Mouse (Mus musculus): ENCODE data around the gene Olfr678. TPM values are rescaled to one million over a fixed set of nuclear protein-coding genes. Genes with fewer than 3 reads are reported as not detected.

The Olfr678 gene
- polyA plus RNA-seq, 1 experiment from 2014 or later, result not detected

Other genes starting within 250 kb of the Olfr678 start
- gene Usp17lb, start 221.9 kb upstream of the Olfr678 start, polyA plus RNA-seq (2015; fragmentation: Nextera tagmentation; extraction: Ambion mirVana), result not detected in 2 replicates
- not detected in 2 replicates for gene Usp17la, start 207.5 kb upstream of the Olfr678 start, polyA plus RNA-seq (2015; fragmentation: Nextera tagmentation; extraction: Ambion mirVana)
- not detected in 2 replicates for gene Olfr665, start 186.4 kb upstream of the Olfr678 start, polyA plus RNA-seq (2015; fragmentation: Nextera tagmentation; extraction: Ambion mirVana)
- not detected in 2 replicates for gene Olfr666, start 168.5 kb upstream of the Olfr678 start, polyA plus RNA-seq (2015; fragmentation: Nextera tagmentation; extraction: Ambion mirVana)
- gene Olfr667, start 143.0 kb upstream of the Olfr678 start, polyA plus RNA-seq (2015; fragmentation: Nextera tagmentation; extraction: Ambion mirVana), result not detected in 2 replicates
- gene Olfr668, start 136.4 kb upstream of the Olfr678 start, polyA plus RNA-seq (2015; fragmentation: Nextera tagmentation; extraction: Ambion mirVana), result not detected in 2 replicates
- not detected in 2 replicates for gene Olfr669, start 130.2 kb upstream of the Olfr678 start, polyA plus RNA-seq (2015; fragmentation: Nextera tagmentation; extraction: Ambion mirVana)
- gene Olfr670, start 101.9 kb upstream of the Olfr678 start, polyA plus RNA-seq (2015; fragmentation: Nextera tagmentation; extraction: Ambion mirVana), result not detected in 2 replicates
- not detected in 2 replicates for gene Olfr671, start 85.3 kb upstream of the Olfr678 start, polyA plus RNA-seq (2015; fragmentation: Nextera tagmentation; extraction: Ambion mirVana)
- not detected in 2 replicates for gene Olfr672, start 62.4 kb upstream of the Olfr678 start, polyA plus RNA-seq (2015; fragmentation: Nextera tagmentation; extraction: Ambion mirVana)
- gene Olfr675, start 36.0 kb upstream of the Olfr678 start, polyA plus RNA-seq (2015; fragmentation: Nextera tagmentation; extraction: Ambion mirVana), result not detected in 2 replicates
- gene Olfr676, start 31.8 kb upstream of the Olfr678 start, polyA plus RNA-seq (2015; fragmentation: Nextera tagmentation; extraction: Ambion mirVana), result not detected in 2 replicates
- not detected in 2 replicates for gene Olfr677, start 13.1 kb upstream of the Olfr678 start, polyA plus RNA-seq (2015; fragmentation: Nextera tagmentation; extraction: Ambion mirVana)
- not detected in 2 replicates for gene Olfr679, start 16.7 kb downstream of the Olfr678 start, polyA plus RNA-seq (2015; fragmentation: Nextera tagmentation; extraction: Ambion mirVana)
- gene Olfr680-ps1, start 28.3 kb downstream of the Olfr678 start, polyA plus RNA-seq (2015; fragmentation: Nextera tagmentation; extraction: Ambion mirVana), result not detected in 2 replicates
- gene Olfr681, start 52.4 kb downstream of the Olfr678 start, polyA plus RNA-seq (2015; fragmentation: Nextera tagmentation; extraction: Ambion mirVana), result not detected in 2 replicates
- not detected in 2 replicates for gene Olfr683, start 82.5 kb downstream of the Olfr678 start, polyA plus RNA-seq (2015; fragmentation: Nextera tagmentation; extraction: Ambion mirVana)
- not detected in 2 replicates for gene Olfr684, start 99.2 kb downstream of the Olfr678 start, polyA plus RNA-seq (2015; fragmentation: Nextera tagmentation; extraction: Ambion mirVana)
- gene Olfr685, start 121.5 kb downstream of the Olfr678 start, polyA plus RNA-seq (2015; fragmentation: Nextera tagmentation; extraction: Ambion mirVana), result not detected in 2 replicates
- not detected in 2 replicates for gene Olfr686, start 143.0 kb downstream of the Olfr678 start, polyA plus RNA-seq (2015; fragmentation: Nextera tagmentation; extraction: Ambion mirVana)
- gene Olfr688, start 223.6 kb downstream of the Olfr678 start, polyA plus RNA-seq (2015; fragmentation: Nextera tagmentation; extraction: Ambion mirVana), result not detected in 2 replicates
- not detected in 2 replicates for gene Olfr689, start 246.7 kb downstream of the Olfr678 start, polyA plus RNA-seq (2015; fragmentation: Nextera tagmentation; extraction: Ambion mirVana)